Mouse (Mus musculus) stomach, embryonic 14.5 days (tissue): Measurements from ENCODE around the gene Clcc1. TPM values are rescaled to one million over a fixed set of nuclear protein-coding genes. Genes with fewer than 3 reads are reported as not detected.
A peak's percentile ranks its signal among the peaks of the same experiment; 100 is the strongest.
"Not testable (repeated sequence)": the region's sequence is repeated elsewhere in the genome, so short reads cannot be mapped to it uniquely, and the experiment has no call there.

Experiments
- ATAC-seq: fragments of 200-750 bp; cut with Nextera tagmentation; 2 replicates; pipeline ENCODE4 v1.8.0; 2017; ENCODE audit warnings: low read depth, moderate TSS enrichment; ENCODE audit not compliant: insufficient number of reproducible peaks, insufficient read depth, low FRiP score
- H3K27ac ChIP-seq: fragments of 300-500 bp; sonication (generic); 2 replicates; pipeline ENCODE4 v1.5.1; 2014; ENCODE audit warnings: mild to moderate bottlenecking, low read length, moderate library complexity, mixed read lengths
- H3K27me3 ChIP-seq: fragments of 300-500 bp; sonication (generic); 2 replicates; pipeline ENCODE4 v1.6.1; 2014; ENCODE audit warnings: low read length, control low read depth, mixed read lengths; ENCODE audit not compliant: control insufficient read depth, insufficient read depth
- H3K36me3 ChIP-seq: fragments of 300-500 bp; sonication (generic); 2 replicates; pipeline ENCODE4 v1.6.1; 2014; ENCODE audit warnings: mild to moderate bottlenecking, control low read depth, low read length, moderate library complexity, mixed read lengths; ENCODE audit not compliant: control insufficient read depth, insufficient read depth
- H3K4me1 ChIP-seq: fragments of 300-500 bp; sonication (generic); 2 replicates; pipeline ENCODE4 v1.6.1; 2014; ENCODE audit warnings: low read length, control low read depth, mixed read lengths; ENCODE audit not compliant: control insufficient read depth, insufficient read depth
- H3K4me2 ChIP-seq: fragments of 300-500 bp; sonication (generic); replicated peaks from 2 replicates; pipeline ENCODE4 v1.6.1; 2014; ENCODE audit warnings: low read depth, low read length, control low read depth
- H3K4me3 ChIP-seq: fragments of 300-500 bp; sonication (generic); 2 replicates; pipeline ENCODE4 v1.5.1; 2014; ENCODE audit warnings: low read depth, low read length, control low read depth
- H3K9ac ChIP-seq: fragments of 300-500 bp; sonication (generic); replicated peaks from 2 replicates; pipeline ENCODE4 v1.6.1; 2014; ENCODE audit warnings: low read depth, mild to moderate bottlenecking, control low read depth, low read length, moderate library complexity, mixed read lengths
- H3K9me3 ChIP-seq: fragments of 300-500 bp; sonication (generic); 2 replicates; pipeline ENCODE4 v1.6.1; 2016; ENCODE audit warnings: low read depth, low read length, control low read depth; ENCODE audit not compliant: control insufficient read depth
- WGBS: fragments of 180-500 bp; shearing (Covaris S2); extraction: QIAGEN DNeasy Blood & Tissue Kit; methylation state at CpG from one replicate; pipeline ENCODE4 v1.1.7; 2014; 5-methylcytosine and 5-hydroxymethylcytosine counted together
- polyA plus RNA-seq: library from polyadenylated mRNA; unstranded; fragments of >200 nt; fragmentation: Nextera tagmentation; extraction: Ambion mirVana; gene quantifications from 2 replicates; pipeline ENCODE4 v1.2.1, GENCODE M21; 2014

Clcc1 gene
- polyA plus RNA-seq, 1 experiment from 2014 or later = 83.0 TPM

- H3K4me3 ChIP-seq = no peak overlapping the region; the same call in 1 of the 2 replicates
- 13% methylated on average over 9 of the region's 9 CpGs for WGBS
- H3K4me1 ChIP-seq = peaks cover 8% of the 10 kb centered on the region; the same call in 1 of the 2 replicates
Observed at GRCm38 (mm10) chr3:108652866-108653642, 659 bp upstream of the Clcc1 start.

GRCm38 (mm10) chr3:108654566-108654965 is 853 bp downstream of the Clcc1 start:
- H3K27ac ChIP-seq = no peak overlapping the region; the same call in 1 of the 2 replicates

More at GRCm38 (mm10) chr3:108652866-108653642, 659 bp upstream of the Clcc1 start:
- no peaks in the 10 kb centered on the region for H3K36me3 ChIP-seq
- H3K27me3 ChIP-seq = no peaks in the 10 kb centered on the region
- no peak overlapping the region for H3K9ac ChIP-seq
- H3K4me2 ChIP-seq = peak overlapping the region; percentile 46
- H3K9me3 ChIP-seq = no peaks in the 10 kb centered on the region
- ATAC-seq = no peak
- H3K27ac ChIP-seq = no peak overlapping the region

GRCm38 (mm10) chr3:108655486-108655885 is 1.8 kb downstream of the Clcc1 start:
- H3K9ac ChIP-seq = no peak overlapping the region
- H3K4me1 ChIP-seq = peaks cover 8% of the 10 kb centered on the region; the same call in 1 of the 2 replicates
- H3K27me3 ChIP-seq = no peaks in the 10 kb centered on the region
- H3K36me3 ChIP-seq = 0 out of 2 replicates have a peak, but pooled peaks cover 1% of the 10 kb centered on the region
- ATAC-seq = no peak
- no peaks in the 10 kb centered on the region for H3K9me3 ChIP-seq
- H3K4me2 ChIP-seq = no peak overlapping the region
- no peak overlapping the region for H3K27ac ChIP-seq
- WGBS = 87% methylated on average over 7 of the region's 7 CpGs
- no peak overlapping the region for H3K4me3 ChIP-seq

More at GRCm38 (mm10) chr3:108654566-108654965, 853 bp downstream of the Clcc1 start:
- Histone ChIP-seq H3K9ac (peak overlapping the region; percentile 74), H3K9me3 (no peaks in the 10 kb centered on the region), H3K4me1 (peaks cover 8% of the 10 kb centered on the region; the same call in 1 of the 2 replicates), H3K36me3 (no peaks in the 10 kb centered on the region), H3K4me3 (peak overlapping the region; percentile 65), H3K27me3 (no peaks in the 10 kb centered on the region), H3K4me2 (peak overlapping the region; percentile 65)
- no peak for ATAC-seq
- 22% methylated on average over 14 of the region's 14 CpGs for WGBS

- Histone ChIP-seq H3K36me3 (peaks cover 25% of the 10 kb centered on the region), H3K4me3 (no peak overlapping the region), H3K4me1 (peaks cover 8% of the 10 kb centered on the region; the same call in 1 of the 2 replicates), H3K9ac (no peak overlapping the region), H3K27ac (no peak overlapping the region), H3K27me3 (no peaks in the 10 kb centered on the region), H3K9me3 (no peaks in the 10 kb centered on the region), H3K4me2 (no peak overlapping the region)
- ATAC-seq = no peak
- WGBS = 92% methylated on average over 9 of the region's 9 CpGs
Observed at GRCm38 (mm10) chr3:108658612-108659011, 4.9 kb downstream of the Clcc1 start.

- H3K9me3 ChIP-seq = no peaks in the 10 kb centered on the region
- no peak overlapping the region for H3K9ac ChIP-seq
- no peak overlapping the region for H3K27ac ChIP-seq
- H3K27me3 ChIP-seq = no peaks in the 10 kb centered on the region
- ATAC-seq = no peak
- H3K4me3 ChIP-seq = no peak overlapping the region
- no peaks in the 10 kb centered on the region for H3K4me1 ChIP-seq
- H3K4me2 ChIP-seq = no peak overlapping the region
- H3K36me3 ChIP-seq = peaks cover 30% of the 10 kb centered on the region
- WGBS = 74% methylated on average over 1 of the region's 1 CpGs
Observed at GRCm38 (mm10) chr3:108660941-108661340, 7.2 kb downstream of the Clcc1 start.

GRCm38 (mm10) chr3:108676616-108677015 is 22.9 kb downstream of the Clcc1 start:
- Histone ChIP-seq H3K4me2 (no peak overlapping the region), H3K36me3 (peaks cover 80% of the 10 kb centered on the region), H3K4me1 (no peaks in the 10 kb centered on the region), H3K27ac (no peak overlapping the region), H3K9me3 (no peaks in the 10 kb centered on the region), H3K27me3 (no peaks in the 10 kb centered on the region), H3K9ac (no peak overlapping the region), H3K4me3 (no peak overlapping the region)
- WGBS = 78% methylated on average over 4 of the region's 4 CpGs
- ATAC-seq = no peak

GRCm38 (mm10) chr3:108681004-108681403 is 27.3 kb downstream of the Clcc1 start:
- Histone ChIP-seq H3K9ac (no peak overlapping the region), H3K27me3 (no peaks in the 10 kb centered on the region), H3K4me1 (no peaks in the 10 kb centered on the region), H3K9me3 (no peaks in the 10 kb centered on the region), H3K36me3 (peaks cover 78% of the 10 kb centered on the region), H3K4me3 (no peak overlapping the region), H3K4me2 (no peak overlapping the region), H3K27ac (no peak overlapping the region)
- no peak for ATAC-seq
- WGBS = 82% methylated on average over 4 of the region's 4 CpGs

GRCm38 (mm10) chr3:108683597-108683996 is 29.9 kb downstream of the Clcc1 start:
- ATAC-seq, H3K27ac ChIP-seq, H3K9ac ChIP-seq, H3K4me3 ChIP-seq, H3K4me1 ChIP-seq, H3K27me3 ChIP-seq, H3K9me3 ChIP-seq, H3K4me2 ChIP-seq: not testable (repeated sequence)
- H3K36me3 ChIP-seq = peaks cover 67% of the 10 kb centered on the region
- 93% methylated on average over 5 of the region's 5 CpGs for WGBS
